Mouse (Mus musculus): ENCODE results near the gene Fcho1. TPM values are rescaled to one million over a fixed set of nuclear protein-coding genes. Genes with fewer than 3 reads are reported as not detected.
"Not testable (repeated sequence)": the region's sequence is repeated elsewhere in the genome, so short reads cannot be mapped to it uniquely, and the experiment has no call there.

The Fcho1 gene
- polyA plus RNA-seq, 1 experiment from 2014 or later: 16.6 TPM

DNA sequence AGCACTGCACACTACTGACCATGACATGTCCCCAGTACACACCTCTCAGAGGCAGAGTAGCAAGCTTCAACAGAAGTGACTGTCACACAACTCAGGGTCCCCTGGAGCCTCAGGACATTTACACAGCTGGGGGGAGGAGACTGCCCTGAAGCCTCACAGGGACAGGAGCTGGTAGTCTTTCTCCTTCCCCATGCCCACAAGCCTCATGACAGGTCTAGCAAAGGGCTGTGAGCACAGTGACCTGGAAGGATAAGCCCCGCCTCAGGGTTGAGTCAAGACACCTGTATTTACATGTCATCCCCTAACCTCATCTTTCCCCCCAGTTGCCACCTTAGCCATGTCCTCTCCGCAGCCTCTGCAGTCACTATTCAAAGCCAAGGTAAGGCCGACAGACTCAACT lies 15.7 kb upstream of the Fcho1 start:
- H3K36me3 ChIP-seq: no peaks in the 10 kb centered on the region

DNA sequence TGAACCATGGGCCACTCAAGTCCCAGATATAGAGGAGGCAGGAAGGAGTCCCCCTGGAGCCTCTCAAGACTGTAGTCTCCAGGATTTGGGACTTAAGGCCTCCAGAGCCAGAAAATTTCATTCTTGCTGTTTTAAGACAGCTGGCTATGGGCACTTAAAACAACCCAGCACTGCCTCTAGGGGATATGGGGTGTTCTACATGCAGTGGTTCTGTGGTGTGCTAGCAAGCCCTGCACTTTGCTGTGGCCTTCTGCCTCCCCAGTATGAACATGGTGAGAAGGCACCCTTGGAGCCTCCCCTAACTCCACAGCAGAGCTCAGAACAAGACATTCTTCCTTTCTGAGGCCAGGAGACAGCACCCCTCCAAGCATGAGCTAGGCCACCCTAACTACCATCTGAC lies 12.8 kb upstream of the Fcho1 start:
- DNase-seq; H3K9ac ChIP-seq; H3K36me3 ChIP-seq; H3K4me3 ChIP-seq (replicated peaks); ATAC-seq (ENCODE audit: low read depth); H3K27ac ChIP-seq; H3K27me3 ChIP-seq; H3K4me2 ChIP-seq; H3K9me3 ChIP-seq (replicated peaks); H3K4me1 ChIP-seq (replicated peaks): not testable (repeated sequence)

More for the DNA sequence above, 15.7 kb upstream of the Fcho1 start:
- no peak overlapping the region for H3K27ac ChIP-seq
- DNase-seq (no peak), ATAC-seq (ENCODE audit: low read depth) (no peak)
- peaks cover 4% of the 10 kb centered on the region; the same call in 1 of the 2 replicates for H3K27me3 ChIP-seq
- H3K4me1 ChIP-seq (replicated peaks): peaks cover 7% of the 10 kb centered on the region; the same call in 1 of the 2 replicates
- H3K9me3 ChIP-seq (replicated peaks): no peaks in the 10 kb centered on the region
- H3K9ac ChIP-seq: no peak overlapping the region
- 53% methylated on average over 3 of the region's 3 CpGs for WGBS (ENCODE audit: insufficient replicate concordance)
- H3K4me3 ChIP-seq (replicated peaks): no peak overlapping the region
- peak overlapping the region; percentile 43 for H3K4me2 ChIP-seq

DNA sequence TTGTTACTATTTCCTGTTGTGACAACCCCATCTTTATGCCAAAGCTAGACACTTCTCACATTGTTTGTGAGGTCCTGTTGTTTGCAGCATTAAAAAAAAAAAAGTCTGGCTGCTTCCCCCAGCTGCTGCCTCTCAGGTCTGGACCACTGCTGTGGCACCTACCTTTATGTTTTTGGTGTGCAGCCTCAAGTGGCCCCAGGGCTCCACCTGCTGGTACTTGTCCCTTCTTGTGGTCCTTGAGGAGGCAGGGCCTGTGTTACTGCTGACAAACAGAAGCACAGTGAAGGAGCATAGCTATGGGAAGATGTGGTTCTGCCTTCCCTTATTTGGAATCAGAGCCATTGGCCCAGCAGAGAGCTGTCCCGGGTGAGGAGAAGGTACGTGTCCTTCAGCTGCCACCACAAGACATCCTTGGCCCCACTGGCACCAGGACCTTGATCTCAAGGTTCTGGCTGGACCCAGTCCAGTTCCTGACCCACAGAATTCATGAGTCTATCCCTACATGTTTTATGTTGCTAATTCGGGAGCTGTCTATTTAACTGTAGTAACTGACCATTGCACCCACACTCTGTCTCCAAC lies 6.2 kb upstream of the Fcho1 start:
- Histone ChIP-seq H3K27ac (no peak overlapping the region), H3K4me2 (no peak overlapping the region), H3K4me1 (replicated peaks) (peaks cover 11% of the 10 kb centered on the region), H3K36me3 (no peaks in the 10 kb centered on the region), H3K27me3 (peaks cover 23% of the 10 kb centered on the region), H3K9me3 (replicated peaks) (no peaks in the 10 kb centered on the region), H3K4me3 (replicated peaks) (no peak overlapping the region), H3K9ac (no peak overlapping the region)
- ATAC-seq (ENCODE audit: low read depth) (no peak), DNase-seq (no peak)
- WGBS (ENCODE audit: insufficient replicate concordance): 22% methylated on average over 3 of the region's 3 CpGs

DNA sequence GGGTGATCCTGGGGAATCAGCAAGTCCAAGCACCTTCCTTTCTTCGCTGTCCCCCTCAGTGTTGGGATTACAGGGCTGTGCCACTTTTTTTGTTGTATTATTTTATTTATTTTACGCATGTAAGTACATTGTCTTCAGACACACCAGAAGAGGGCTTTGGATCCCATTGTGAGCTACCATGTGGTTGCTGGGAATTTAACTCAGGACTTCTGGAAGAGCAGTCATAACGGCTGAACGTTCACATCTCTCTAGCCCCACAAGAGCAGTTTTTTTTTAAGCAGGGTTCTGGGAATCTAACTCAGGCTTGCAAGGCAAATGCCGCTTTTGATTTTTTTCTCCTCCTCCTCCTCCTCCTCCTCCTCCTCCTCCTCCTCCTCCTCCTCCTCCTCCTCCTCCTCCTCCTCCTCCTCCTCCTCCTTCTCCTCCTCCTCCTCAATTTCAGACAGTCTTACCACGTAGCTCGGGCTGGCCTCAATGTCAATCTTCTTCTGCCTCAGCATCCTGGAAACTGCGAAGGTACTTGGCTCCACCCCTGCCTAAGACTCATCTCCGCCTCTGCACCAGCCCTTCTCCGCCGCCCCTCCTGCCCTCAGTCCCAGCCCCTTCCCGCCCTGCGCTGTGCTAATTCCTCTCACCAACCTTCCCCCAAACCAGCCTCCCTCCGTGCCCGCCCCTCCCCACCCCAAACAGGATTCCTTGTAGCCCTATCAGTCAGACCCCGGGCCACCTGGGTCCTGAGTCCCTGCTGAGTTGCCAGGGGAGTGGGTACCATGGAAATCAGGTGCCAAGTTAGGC lies 3.5 kb upstream of the Fcho1 start:
- Histone ChIP-seq H3K9me3 (replicated peaks) (no peaks in the 10 kb centered on the region), H3K27me3 (peaks cover 38% of the 10 kb centered on the region), H3K27ac (no peak overlapping the region), H3K4me1 (replicated peaks) (peaks cover 31% of the 10 kb centered on the region), H3K4me2 (peak overlapping the region; percentile 60), H3K4me3 (replicated peaks) (peak overlapping the region; percentile 32), H3K36me3 (no peaks in the 10 kb centered on the region), H3K9ac (peak overlapping the region; percentile 36; the same call in 1 of the 2 replicates)
- DNase-seq (no peak), ATAC-seq (ENCODE audit: low read depth) (no peak)
- WGBS (ENCODE audit: insufficient replicate concordance): 6% methylated on average over 16 of the region's 16 CpGs

DNA sequence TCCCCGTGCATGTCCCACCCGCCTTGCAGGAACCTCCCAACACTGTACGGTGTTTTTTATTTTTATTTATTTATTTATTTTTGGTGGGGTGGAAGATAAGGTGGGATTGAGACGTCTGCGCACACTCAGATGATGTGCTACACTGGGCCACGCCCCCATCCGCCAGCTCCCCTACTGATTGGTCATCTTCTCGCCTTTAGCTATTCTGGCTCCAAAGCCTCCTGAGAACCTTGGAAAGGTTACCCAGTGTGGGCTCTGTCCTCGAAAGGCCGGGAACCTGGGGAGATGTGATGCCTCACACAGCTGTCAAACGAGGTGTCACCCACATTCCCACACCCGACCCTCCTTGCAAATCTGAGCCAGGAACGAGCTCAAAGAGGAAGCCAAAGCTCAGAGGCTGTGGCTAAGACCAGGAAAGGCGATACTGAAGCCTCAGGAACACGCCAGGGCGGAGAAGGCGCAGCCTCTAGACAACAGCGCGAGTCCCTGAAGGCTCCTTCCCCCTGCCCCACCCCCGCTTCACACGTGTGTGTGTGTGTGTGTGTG lies 2.8 kb upstream of the Fcho1 start:
- DNase-seq: no peak
- H3K36me3 ChIP-seq: no peaks in the 10 kb centered on the region
- peaks cover 38% of the 10 kb centered on the region for H3K4me1 ChIP-seq (replicated peaks)
- H3K4me2 ChIP-seq: peak overlapping the region; percentile 60
- peak overlapping the region; percentile 32 for H3K4me3 ChIP-seq (replicated peaks)
- peaks cover 38% of the 10 kb centered on the region for H3K27me3 ChIP-seq
- 5% methylated on average over 20 of the region's 21 CpGs for WGBS (ENCODE audit: insufficient replicate concordance)
- H3K9me3 ChIP-seq (replicated peaks): no peaks in the 10 kb centered on the region
- no peak overlapping the region for H3K27ac ChIP-seq
- peak; percentile 41; the same call in 1 of the 2 replicates for ATAC-seq (ENCODE audit: low read depth)
- H3K9ac ChIP-seq: peak overlapping the region; percentile 36; the same call in 1 of the 2 replicates

DNA sequence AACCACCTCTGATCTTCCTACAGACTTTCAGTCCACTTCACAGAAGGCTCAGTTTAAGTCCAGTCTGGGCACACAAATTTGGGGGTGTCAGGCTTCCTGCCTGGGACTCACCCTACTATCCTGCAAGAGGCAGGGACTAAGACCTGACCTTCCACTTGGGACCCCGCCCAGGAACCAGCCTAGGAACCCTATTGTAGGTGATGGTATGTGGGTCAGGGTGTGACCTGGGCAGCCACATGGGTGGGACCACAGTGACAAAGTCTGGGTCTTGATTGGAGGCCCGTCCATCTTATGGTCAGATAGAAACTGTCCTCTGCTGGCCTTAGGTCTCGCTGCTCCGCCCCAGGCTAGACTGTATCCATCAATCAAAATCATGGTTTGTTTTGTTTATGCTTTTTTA lies 1.1 kb downstream of the Fcho1 start:
- 56% methylated on average over 4 of the region's 4 CpGs for WGBS (ENCODE audit: insufficient replicate concordance)
- no peak for ATAC-seq (ENCODE audit: low read depth)
- peak overlapping the region; percentile 76 for H3K4me3 ChIP-seq (replicated peaks)
- peaks cover 58% of the 10 kb centered on the region for H3K4me1 ChIP-seq (replicated peaks)
- no peak for DNase-seq
- 0 out of 2 replicates have a peak overlapping the region, but pooled peaks have one; percentile 76 for H3K27ac ChIP-seq
- H3K36me3 ChIP-seq: 0 out of 2 replicates have a peak, but pooled peaks cover 5% of the 10 kb centered on the region
- H3K9ac ChIP-seq: no peak overlapping the region
- peaks cover 30% of the 10 kb centered on the region for H3K27me3 ChIP-seq
- peak overlapping the region; percentile 99 for H3K4me2 ChIP-seq
- H3K9me3 ChIP-seq (replicated peaks): no peaks in the 10 kb centered on the region

DNA sequence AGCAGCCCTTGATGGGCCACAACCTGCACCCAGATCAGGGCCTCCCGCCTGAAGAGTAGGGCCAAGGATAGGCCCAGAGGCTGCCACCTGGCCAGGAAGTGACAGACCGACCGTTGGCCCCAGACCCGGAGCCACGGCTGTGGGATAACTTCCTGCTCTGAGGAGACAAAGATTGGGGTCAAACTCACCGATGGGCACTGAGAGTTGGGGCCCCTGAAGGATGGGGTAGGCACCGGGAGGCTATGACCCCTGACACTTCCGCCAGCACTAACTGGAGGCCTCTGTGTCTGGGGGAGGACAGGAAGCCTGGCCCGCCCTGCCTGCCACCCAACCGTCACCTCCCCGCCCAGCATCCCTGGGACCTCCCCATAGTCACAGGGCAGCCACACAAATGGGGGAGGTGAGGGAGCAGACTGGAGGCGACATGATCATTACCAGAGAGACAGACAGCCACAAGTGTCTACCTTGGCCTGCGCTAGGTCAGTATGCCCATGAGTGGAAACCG lies 2.4 kb downstream of the Fcho1 start:
- Histone ChIP-seq H3K9ac (peak overlapping the region; percentile 74), H3K4me1 (replicated peaks) (peaks cover 59% of the 10 kb centered on the region), H3K4me3 (replicated peaks) (peak overlapping the region; percentile 61), H3K36me3 (peaks cover 6% of the 10 kb centered on the region; the same call in 1 of the 2 replicates), H3K9me3 (replicated peaks) (no peaks in the 10 kb centered on the region), H3K4me2 (peak overlapping the region; percentile 99), H3K27ac (peak overlapping the region; percentile 76), H3K27me3 (peaks cover 22% of the 10 kb centered on the region)
- WGBS (ENCODE audit: insufficient replicate concordance): 15% methylated on average over 14 of the region's 14 CpGs
- DNase-seq (peak; percentile 73), ATAC-seq (ENCODE audit: low read depth) (peak; percentile 86)

DNA sequence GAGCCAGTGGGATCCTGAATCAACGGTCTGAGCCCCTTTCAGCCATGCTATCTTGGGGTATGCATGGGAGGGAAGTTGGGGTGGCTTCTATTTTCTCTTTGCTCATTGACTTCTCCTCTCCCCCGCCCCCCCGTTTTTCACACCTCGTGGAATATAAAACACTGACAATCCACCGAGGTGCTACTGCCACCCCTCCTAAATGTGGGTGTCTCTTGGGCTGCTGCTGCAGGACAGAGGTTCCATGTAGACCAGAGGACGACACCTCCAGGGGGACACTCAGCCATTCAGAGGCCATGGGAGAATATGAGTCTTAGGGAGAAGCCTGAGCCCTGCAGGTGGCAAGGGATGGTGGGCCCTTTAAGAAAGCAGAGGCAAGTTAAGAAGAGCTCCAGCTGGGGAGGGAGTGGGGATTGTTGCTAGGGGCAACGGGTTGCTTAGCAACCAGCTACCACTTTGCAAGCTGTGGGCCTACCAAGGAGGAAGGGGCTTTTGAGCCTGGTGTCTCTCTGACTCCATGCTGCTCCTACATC lies 5.5 kb downstream of the Fcho1 start:
- DNase-seq (no peak), ATAC-seq (ENCODE audit: low read depth) (no peak)
- Histone ChIP-seq H3K9me3 (replicated peaks) (no peaks in the 10 kb centered on the region), H3K4me1 (replicated peaks) (peaks cover 46% of the 10 kb centered on the region), H3K4me3 (replicated peaks) (no peak overlapping the region), H3K27ac (no peak overlapping the region), H3K9ac (no peak overlapping the region), H3K36me3 (peaks cover 30% of the 10 kb centered on the region), H3K27me3 (peaks cover 6% of the 10 kb centered on the region), H3K4me2 (no peak overlapping the region)
- 47% methylated on average over 7 of the region's 7 CpGs for WGBS (ENCODE audit: insufficient replicate concordance)

DNA sequence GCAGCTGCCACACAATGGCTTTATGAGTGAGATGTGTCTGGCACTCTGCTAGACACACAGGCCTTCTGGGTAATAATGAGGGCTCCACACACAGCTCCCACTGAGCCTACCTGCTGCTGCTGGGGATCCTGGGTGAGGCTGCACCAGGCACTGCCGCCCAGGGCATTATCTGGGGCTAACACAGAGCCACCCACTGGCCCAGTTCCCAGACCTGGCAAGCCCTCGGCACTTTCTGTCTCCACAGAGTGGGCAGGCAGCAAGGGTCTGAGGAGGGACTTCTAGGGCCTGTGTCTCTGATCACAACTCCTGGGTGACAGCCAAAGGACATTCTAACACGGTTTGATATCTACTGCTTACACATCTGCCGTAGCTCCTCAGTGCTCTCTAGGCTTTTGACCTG lies 6.3 kb downstream of the Fcho1 start:
- Histone ChIP-seq H3K36me3 (peaks cover 36% of the 10 kb centered on the region), H3K4me1 (replicated peaks) (peaks cover 38% of the 10 kb centered on the region), H3K4me2 (no peak overlapping the region), H3K27ac (no peak overlapping the region), H3K4me3 (replicated peaks) (no peak overlapping the region), H3K9me3 (replicated peaks) (no peaks in the 10 kb centered on the region), H3K9ac (no peak overlapping the region), H3K27me3 (peaks cover 3% of the 10 kb centered on the region; the same call in 1 of the 2 replicates)
- ATAC-seq (ENCODE audit: low read depth): no peak
- DNase-seq: no peak
- 53% methylated on average over 4 of the region's 4 CpGs for WGBS (ENCODE audit: insufficient replicate concordance)

DNA sequence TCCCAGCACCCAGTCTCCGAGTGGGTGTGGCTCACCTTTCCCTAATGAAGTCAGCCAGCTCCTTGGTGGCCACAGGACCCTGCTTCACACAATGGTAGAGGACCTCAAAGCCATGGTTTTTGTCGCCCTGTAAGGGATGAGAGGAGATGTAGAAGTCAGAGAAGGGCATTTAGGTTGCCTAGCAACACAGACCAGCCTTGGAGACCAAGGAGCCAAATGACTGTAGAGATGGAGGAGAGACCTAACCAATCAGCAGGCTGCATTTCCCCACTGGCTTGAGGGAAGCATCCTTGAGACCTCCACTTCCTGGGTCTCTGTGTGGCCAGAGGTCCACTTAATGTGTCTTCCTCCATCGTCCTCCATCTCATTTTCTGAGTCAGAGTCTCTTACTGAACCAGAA lies 7.3 kb downstream of the Fcho1 start:
- Histone ChIP-seq H3K4me1 (replicated peaks) (peaks cover 29% of the 10 kb centered on the region), H3K27me3 (peaks cover 3% of the 10 kb centered on the region; the same call in 1 of the 2 replicates), H3K9me3 (replicated peaks) (no peaks in the 10 kb centered on the region), H3K9ac (no peak overlapping the region), H3K4me2 (no peak overlapping the region), H3K36me3 (peaks cover 39% of the 10 kb centered on the region), H3K27ac (no peak overlapping the region), H3K4me3 (replicated peaks) (no peak overlapping the region)
- DNase-seq: no peak
- no peak for ATAC-seq (ENCODE audit: low read depth)
- WGBS (ENCODE audit: insufficient replicate concordance): 51% methylated on average over 3 of the region's 3 CpGs

DNA sequence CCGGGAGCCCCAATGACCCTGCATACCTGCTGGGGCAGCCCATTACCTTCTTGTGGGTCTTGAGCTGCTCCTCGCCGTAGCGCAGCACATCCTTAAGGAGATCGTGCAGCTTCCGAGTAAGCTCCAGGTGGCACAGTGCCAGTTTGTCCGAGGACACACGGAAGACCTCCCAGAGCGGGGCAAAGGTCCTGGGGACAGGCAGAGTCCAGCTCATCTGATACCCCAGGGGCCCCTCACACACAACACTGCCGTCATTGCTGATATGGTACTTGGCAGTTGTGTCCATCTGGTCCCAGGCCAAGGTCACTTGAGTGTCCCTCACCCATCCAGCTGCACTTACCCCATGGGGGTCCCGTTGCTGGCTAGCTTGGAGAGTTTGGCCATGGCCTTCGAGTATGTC lies 8.4 kb downstream of the Fcho1 start:
- Histone ChIP-seq H3K4me3 (replicated peaks) (no peak overlapping the region), H3K36me3 (peaks cover 42% of the 10 kb centered on the region), H3K27ac (no peak overlapping the region), H3K9ac (no peak overlapping the region), H3K9me3 (replicated peaks) (no peaks in the 10 kb centered on the region), H3K4me2 (no peak overlapping the region), H3K27me3 (peaks cover under 1% of the 10 kb centered on the region; the same call in 1 of the 2 replicates), H3K4me1 (replicated peaks) (peaks cover 17% of the 10 kb centered on the region)
- no peak for ATAC-seq (ENCODE audit: low read depth)
- 74% methylated on average over 12 of the region's 12 CpGs for WGBS (ENCODE audit: insufficient replicate concordance)
- no peak for DNase-seq

Measured in liver, embryonic 13.5 days (tissue).